Mouse (Mus musculus): ENCODE results near the gene Alpk1. TPM values are rescaled to one million over a fixed set of nuclear protein-coding genes. Genes with fewer than 3 reads are reported as not detected.
A peak's percentile ranks its signal among the peaks of the same experiment; 100 is the strongest.

The Alpk1 gene
- polyA plus RNA-seq, 2 experiments from 2014 or later, result 0.70 to 1.9 TPM

DNA sequence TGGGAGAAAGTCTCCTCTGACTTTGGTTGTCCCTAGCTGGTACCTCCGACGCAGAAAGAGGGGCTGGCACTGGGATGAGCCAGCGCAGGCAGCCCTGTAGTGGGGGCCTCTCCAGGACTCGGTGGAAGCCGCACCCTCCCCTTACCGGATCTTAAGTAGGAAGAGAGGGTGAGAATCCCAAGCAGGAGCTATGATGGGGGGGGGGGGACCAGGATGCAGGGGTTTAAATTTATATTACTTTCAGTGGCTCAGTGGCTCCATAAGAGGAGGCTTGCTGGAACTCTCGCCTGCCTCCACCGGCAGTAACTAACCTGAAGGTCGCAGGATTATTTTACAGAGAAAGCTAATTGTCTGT, 152.4 kb downstream of the Alpk1 start:
- ATAC-seq, result no peak

DNA sequence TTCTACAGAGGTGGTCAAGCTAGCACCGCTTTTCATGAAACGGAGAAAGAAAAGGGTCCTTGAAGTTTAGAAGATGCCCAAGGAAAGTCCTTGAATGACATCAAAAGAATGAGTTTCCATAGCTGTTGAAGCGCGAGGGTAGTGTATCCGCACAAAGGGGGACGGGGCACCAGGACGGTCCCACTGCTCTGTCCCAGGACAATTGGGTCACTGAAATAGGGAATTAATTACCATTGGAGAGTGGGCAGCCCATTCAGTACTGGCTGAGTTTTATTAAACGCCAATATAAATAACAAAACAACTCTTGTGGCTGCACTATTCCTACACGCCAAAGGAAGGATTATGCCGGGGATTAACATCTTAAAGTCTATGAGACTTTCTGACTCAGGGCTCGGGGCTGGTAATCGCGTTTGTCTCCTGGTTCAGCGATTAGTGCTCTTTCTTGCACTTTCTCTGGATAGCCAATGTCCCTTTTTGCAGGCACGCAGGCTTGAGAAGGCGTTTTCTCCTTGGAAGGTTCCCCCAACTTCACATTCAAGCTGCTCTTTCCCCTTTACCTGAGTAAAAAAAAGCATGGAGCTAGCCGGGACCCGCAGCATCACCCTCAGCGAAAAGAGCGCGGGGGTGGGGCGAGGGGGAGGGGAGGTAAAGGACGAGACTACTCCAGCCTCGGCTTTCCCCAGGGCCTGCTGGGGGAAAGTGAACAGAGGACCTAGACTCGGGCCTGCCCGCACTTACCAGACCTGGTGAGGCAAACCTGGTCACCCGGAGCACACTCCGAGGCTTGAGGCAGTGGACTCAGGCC, 153.0 kb downstream of the Alpk1 start:
- ATAC-seq, result no peak

DNA sequence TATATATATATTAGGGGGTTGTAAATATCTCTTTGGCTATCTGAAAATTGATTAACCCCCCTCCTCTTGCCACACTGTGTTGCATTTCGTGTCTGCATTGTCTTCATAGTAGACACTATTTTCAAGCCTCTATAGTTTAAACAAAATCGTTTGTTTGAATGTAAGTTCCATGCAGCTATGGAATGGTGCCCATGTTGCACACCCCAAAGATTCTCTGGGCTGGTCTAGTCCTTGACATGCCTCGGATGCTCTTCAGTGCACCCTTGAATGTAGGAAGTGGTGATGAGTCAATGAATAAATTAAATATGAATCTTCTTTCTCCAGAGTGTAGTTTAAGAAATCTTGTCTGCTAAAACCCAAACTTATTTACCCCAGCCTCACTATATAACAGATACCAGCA, 153.8 kb downstream of the Alpk1 start:
- ATAC-seq, result no peak

DNA sequence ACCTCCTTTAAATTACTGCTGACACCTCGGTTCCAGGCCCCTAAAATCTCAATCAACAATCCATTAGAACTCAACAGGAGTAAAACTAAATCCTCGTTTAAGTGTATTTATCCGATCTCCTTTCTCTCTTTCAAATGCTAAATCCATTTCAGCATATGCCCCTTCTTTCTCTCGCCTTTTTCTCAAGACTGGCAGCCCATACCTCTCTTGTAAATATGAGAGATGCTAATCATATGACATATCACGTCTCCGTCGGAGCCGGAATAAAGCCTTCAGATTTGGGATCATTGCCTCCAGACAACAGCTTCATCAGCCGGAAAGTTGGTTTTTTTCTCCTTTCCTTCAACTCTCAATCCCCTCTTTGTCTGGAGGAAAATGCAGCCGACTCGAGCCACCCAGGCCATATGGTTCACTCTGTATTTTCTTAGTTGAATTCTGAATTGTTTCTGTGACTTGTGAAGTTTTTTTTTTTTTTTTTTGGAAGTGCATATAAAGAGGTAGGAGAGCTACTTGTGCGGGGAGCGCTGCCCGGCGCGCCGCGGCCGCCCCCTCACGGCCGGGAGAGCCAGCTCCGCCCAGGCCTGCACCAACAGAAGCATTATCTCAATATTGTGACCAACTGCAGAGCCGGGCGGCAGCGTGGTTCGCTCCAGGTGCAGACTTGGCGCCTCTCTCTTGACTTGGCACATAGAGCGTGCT, 154.5 kb downstream of the Alpk1 start:
- no peak for ATAC-seq

DNA sequence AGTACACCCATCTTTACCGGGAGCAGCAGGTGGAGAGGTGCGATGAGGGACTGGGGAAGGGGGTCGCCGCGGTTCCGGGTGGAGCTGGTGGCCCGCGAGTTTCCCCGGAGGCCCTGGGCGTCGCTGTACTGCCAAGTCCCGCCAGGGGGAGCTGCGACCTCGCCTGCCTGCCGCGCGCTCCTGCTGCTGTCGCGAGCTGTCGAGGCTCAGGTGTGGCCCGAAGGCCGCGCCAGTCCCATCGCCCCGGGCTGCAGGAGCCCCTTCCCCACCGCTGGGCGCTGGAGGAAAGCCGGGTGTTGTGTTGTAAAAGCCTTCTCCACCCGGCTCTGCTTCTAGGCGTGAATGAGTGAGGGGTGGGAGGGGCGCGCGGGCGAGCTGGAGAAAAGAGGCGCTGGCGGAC, 155.0 kb downstream of the Alpk1 start:
- peak; percentile 91 for ATAC-seq

Other genes with a start within 250 kb of the Alpk1 start
- gene Larp7, start 227.2 kb downstream of the Alpk1 start, polyA plus RNA-seq (2017; shearing (Covaris generic)), result 10 to 100 TPM; 60.5 to 63.4 TPM
- 1 to 10 TPM; 3.7 to 6.0 TPM for gene Zgrf1, start 227.0 kb downstream of the Alpk1 start, polyA plus RNA-seq (2017; shearing (Covaris generic))
- gene Neurog2, start 147.4 kb downstream of the Alpk1 start, polyA plus RNA-seq (2017; shearing (Covaris generic)), result not detected
- gene Tifa, start 9.3 kb upstream of the Alpk1 start, polyA plus RNA-seq (2017; shearing (Covaris generic)), result under 1 TPM in 1 of 2 experiments, not detected in 1; 0.38 TPM
- gene Ap1ar, start 57.0 kb upstream of the Alpk1 start, polyA plus RNA-seq (2017; shearing (Covaris generic)), result 10 to 100 TPM; 22.0 to 42.2 TPM
- gene Fam241a, start 115.8 kb upstream of the Alpk1 start, polyA plus RNA-seq (2017; shearing (Covaris generic)), result 1 to 10 TPM; 6.3 to 7.5 TPM